Mouse (Mus musculus): Measurements from ENCODE around the gene Gm27029.
"Not testable (repeated sequence)": the region's sequence is repeated elsewhere in the genome, so short reads cannot be mapped to it uniquely, and the experiment has no call there.

DNA sequence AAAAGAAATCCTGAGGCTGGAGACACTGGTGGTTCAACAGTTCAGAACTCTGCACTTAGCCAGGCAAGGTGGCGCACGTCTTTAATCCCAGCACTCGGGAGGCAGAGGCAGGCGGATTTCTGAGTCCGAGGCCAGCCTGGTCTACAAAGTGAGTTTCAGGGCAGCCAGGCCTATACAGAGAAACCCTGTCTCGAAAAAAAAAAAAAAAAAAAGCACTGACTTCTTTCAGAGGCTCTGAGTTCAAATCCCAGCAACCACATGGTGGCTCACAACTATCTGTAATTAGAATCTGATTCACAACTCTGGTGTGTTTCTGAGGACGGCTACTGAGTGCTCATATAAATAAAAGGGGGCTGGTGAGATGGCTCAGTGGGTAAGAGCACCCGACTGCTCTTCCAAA is 22.3 kb upstream of the Gm27029 start:
- not testable (repeated sequence) for TF ChIP-seq CTCF (IDR thresholded peaks at IDR 0.05; ENCODE audit: control insufficient read depth, insufficient read depth, low read length); POLR2A (IDR thresholded peaks at IDR 0.05; ENCODE audit: borderline replicate concordance, control insufficient read depth, low read depth, low read length)

All from bone marrow, adult 2 months (tissue).